Mouse (Mus musculus): ENCODE measurements around the gene Nckap5l.

DNA sequence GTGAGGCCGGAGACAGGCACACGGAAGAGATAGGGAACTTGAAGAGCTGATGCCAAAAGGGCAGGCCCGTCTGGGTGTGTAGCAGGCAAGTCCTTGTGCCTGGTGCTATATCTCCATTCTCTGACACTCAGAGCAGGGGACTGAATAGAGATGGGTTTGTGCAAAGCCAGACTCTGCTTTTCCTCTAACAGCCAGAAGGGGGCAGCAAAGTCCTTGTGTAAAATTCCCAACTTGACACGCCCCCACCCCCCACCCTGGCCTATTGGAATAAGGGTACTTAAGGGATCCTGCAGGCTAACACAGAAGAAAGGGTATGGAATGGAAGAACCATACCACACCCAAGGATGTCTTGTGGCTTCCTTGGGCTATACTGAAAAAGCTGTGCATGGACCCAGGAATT, 39.5 kb upstream of the Nckap5l start:
- TF ChIP-seq CTCF (IDR thresholded peaks at IDR 0.05; ENCODE audit: insufficient read depth, low read depth, low read length) (peak; percentile 40; the same call in 1 of the 2 replicates), POLR2A (IDR thresholded peaks at IDR 0.05; ENCODE audit: insufficient read depth, low read depth, low read length) (no peak)

Measured in olfactory bulb, adult 2 months (tissue).